Mouse (Mus musculus): ENCODE data around the gene Tmod2. TPM values are rescaled to one million over a fixed set of nuclear protein-coding genes. Genes with fewer than 3 reads are reported as not detected.
"Not testable (repeated sequence)": the region's sequence is repeated elsewhere in the genome, so short reads cannot be mapped to it uniquely, and the experiment has no call there.

The Tmod2 gene
- polyA plus RNA-seq, 1 experiment from 2014 or later: 10.0 TPM

DNA sequence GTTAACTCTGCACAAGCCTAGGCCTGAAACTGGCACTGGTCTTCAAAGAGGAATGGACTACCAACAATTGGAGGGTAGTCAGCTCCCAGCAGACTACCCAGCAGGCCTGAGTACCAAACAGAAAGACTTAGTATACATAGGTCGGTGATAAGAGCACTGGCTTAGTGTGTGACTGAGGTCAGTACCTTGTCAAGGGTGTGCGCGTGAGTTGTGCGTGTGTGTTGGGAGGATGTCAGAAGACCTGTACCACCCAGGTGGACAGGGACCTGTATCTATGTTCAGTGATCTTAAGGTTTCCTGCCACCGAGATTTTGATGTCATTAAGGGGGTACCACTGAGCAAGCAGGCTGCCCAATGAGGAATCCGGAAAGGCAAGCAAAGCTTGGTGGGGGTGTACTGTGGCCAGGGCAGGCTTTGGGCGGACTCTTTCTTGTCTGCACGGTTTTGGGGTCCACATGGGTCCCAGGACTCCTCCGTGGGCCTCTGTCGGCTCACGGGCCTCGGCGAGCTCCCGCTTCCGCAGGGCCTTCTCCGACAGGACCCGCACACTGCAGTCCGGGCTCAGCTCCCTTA is 13.9 kb upstream of the Tmod2 start:
- Histone ChIP-seq H3K27ac (ENCODE audit: low read depth, low read length) (no peak overlapping the region), H3K9ac (ENCODE audit: low read depth, low read length) (peak overlapping the region; percentile 81), H3K4me1 (replicated peaks; ENCODE audit: control insufficient read depth, insufficient read depth, low read length) (no peaks in the 10 kb centered on the region), H3K36me3 (ENCODE audit: control insufficient read depth, insufficient read depth) (no peaks in the 10 kb centered on the region), H3K9me3 (ENCODE audit: control insufficient read depth) (no peaks in the 10 kb centered on the region), H3K4me2 (replicated peaks; ENCODE audit: low read depth) (peak overlapping the region; percentile 96), H3K4me3 (ENCODE audit: low read depth, low read length) (peak overlapping the region; percentile 72), H3K27me3 (replicated peaks; ENCODE audit: control insufficient read depth, insufficient read depth, low read length) (0 out of 2 replicates have a peak, but pooled peaks cover 3% of the 10 kb centered on the region)
- TF ChIP-seq CTCF (IDR thresholded peaks at IDR 0.05; ENCODE audit: low read depth): no peak
- 18% methylated on average over 18 of the region's 18 CpGs for WGBS
- no peak; the same call in 1 of the 2 replicates for ATAC-seq

DNA sequence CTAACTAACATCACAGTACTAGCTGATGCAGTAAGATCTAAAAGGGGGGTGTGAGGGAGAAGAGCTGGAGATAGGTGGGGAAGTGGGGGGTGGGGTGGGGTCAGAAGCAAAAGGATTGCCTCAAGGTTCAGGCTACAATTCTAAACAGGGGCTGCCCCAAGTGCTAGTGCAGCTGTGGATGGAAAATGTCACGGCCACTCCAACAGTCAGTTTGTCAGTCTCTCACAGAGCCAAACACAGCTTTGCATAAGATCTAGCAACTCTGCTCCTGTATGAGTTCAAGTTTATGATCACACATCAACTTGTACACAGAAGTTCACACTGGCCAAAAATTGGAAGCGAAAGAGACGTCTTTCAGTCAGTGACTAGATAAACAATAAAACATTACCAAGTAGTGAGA is 10.3 kb upstream of the Tmod2 start:
- Histone ChIP-seq H3K4me3 (ENCODE audit: low read depth, low read length) (no peak overlapping the region), H3K4me1 (replicated peaks; ENCODE audit: control insufficient read depth, insufficient read depth, low read length) (no peaks in the 10 kb centered on the region), H3K27me3 (replicated peaks; ENCODE audit: control insufficient read depth, insufficient read depth, low read length) (0 out of 2 replicates have a peak, but pooled peaks cover 3% of the 10 kb centered on the region), H3K9me3 (ENCODE audit: control insufficient read depth) (no peaks in the 10 kb centered on the region), H3K9ac (ENCODE audit: low read depth, low read length) (no peak overlapping the region), H3K36me3 (ENCODE audit: control insufficient read depth, insufficient read depth) (no peaks in the 10 kb centered on the region), H3K27ac (ENCODE audit: low read depth, low read length) (no peak overlapping the region), H3K4me2 (replicated peaks; ENCODE audit: low read depth) (no peak overlapping the region)
- 64% methylated on average over 3 of the region's 3 CpGs for WGBS
- ATAC-seq: no peak
- TF ChIP-seq CTCF (IDR thresholded peaks at IDR 0.05; ENCODE audit: low read depth): no peak

DNA sequence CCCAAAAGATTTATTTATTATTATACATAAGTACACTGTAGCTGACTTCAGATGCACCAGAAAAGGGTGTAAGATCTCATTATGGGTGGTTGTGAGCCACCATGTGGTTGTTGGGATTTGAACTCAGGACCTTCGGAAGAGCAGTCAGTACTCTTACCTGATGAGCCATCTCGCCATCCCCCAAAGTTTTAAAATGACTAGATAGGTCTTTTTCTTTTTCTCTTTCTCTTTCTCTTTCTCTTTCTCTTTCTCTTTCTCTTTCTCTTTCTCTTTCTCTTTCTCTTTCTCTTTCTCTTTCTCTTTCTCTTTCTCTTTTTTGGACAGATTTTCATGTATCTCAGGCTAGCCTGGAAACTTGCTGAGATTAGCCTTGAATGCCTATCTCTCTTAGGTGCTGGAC is 8.6 kb upstream of the Tmod2 start:
- H3K27ac ChIP-seq (ENCODE audit: low read depth, low read length); H3K36me3 ChIP-seq (ENCODE audit: control insufficient read depth, insufficient read depth); H3K9me3 ChIP-seq (ENCODE audit: control insufficient read depth); H3K27me3 ChIP-seq (replicated peaks; ENCODE audit: control insufficient read depth, insufficient read depth, low read length); H3K4me1 ChIP-seq (replicated peaks; ENCODE audit: control insufficient read depth, insufficient read depth, low read length); ATAC-seq; H3K4me3 ChIP-seq (ENCODE audit: low read depth, low read length); H3K9ac ChIP-seq (ENCODE audit: low read depth, low read length); H3K4me2 ChIP-seq (replicated peaks; ENCODE audit: low read depth): not testable (repeated sequence)
- 96% methylated on average over 2 of the region's 2 CpGs for WGBS

DNA sequence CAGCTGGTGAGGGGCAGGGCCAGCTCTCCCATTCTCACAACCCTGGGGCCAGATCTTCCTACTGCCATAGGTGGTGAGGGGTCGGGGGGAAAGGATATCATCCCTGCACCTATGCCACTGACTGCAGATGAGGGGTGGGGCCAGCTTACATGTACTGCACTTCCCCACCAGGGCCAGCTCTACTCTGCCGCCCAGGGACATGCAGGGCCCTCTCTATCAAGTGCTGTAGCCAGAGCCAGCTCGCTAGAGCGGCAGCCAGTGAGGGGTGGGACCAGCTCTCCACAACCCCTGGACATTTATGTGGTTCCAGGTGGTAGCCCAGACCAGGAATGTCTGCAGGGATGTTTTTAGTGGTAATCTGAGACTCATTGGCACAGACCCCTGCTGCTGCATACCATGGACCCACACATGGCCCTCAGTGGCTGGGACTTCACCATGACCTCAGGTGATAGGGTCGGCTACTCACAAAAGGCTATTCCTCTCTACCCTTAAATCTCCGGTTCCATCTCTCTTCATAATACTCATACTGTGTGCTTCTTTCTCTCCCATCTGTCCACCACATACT is 7.8 kb upstream of the Tmod2 start:
- no peaks in the 10 kb centered on the region for H3K36me3 ChIP-seq (ENCODE audit: control insufficient read depth, insufficient read depth)
- no peak for ATAC-seq
- TF ChIP-seq CTCF (IDR thresholded peaks at IDR 0.05; ENCODE audit: low read depth): no peak
- no peak overlapping the region for H3K27ac ChIP-seq (ENCODE audit: low read depth, low read length)
- H3K4me3 ChIP-seq (ENCODE audit: low read depth, low read length): no peak overlapping the region
- 87% methylated on average over 6 of the region's 6 CpGs for WGBS
- H3K9ac ChIP-seq (ENCODE audit: low read depth, low read length): no peak overlapping the region
- no peaks in the 10 kb centered on the region for H3K9me3 ChIP-seq (ENCODE audit: control insufficient read depth)
- 0 out of 2 replicates have a peak, but pooled peaks cover 3% of the 10 kb centered on the region for H3K27me3 ChIP-seq (replicated peaks; ENCODE audit: control insufficient read depth, insufficient read depth, low read length)
- no peak overlapping the region for H3K4me2 ChIP-seq (replicated peaks; ENCODE audit: low read depth)
- H3K4me1 ChIP-seq (replicated peaks; ENCODE audit: control insufficient read depth, insufficient read depth, low read length): no peaks in the 10 kb centered on the region

DNA sequence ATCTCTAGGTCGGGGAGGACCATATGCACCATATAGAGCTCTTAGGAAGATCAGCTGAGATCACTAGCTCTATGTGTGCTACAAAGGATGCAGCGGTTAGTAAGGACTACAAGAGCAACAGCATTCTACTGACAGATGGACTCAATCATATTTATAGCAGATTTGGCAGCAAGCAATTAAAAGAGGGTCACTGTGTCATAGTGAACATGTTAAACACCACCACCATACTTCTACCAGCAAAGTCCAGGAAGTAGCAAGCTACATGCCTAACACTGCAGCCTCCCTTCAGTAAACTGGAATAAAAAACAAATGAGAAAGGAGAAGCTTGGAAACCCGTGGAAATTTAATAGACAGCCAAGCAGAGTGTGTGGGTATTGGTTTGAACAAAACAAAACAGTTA is 5.4 kb upstream of the Tmod2 start:
- ATAC-seq: no peak
- Histone ChIP-seq H3K27ac (ENCODE audit: low read depth, low read length) (no peak overlapping the region), H3K27me3 (replicated peaks; ENCODE audit: control insufficient read depth, insufficient read depth, low read length) (0 out of 2 replicates have a peak, but pooled peaks cover 2% of the 10 kb centered on the region), H3K4me3 (ENCODE audit: low read depth, low read length) (no peak overlapping the region), H3K9ac (ENCODE audit: low read depth, low read length) (no peak overlapping the region), H3K4me1 (replicated peaks; ENCODE audit: control insufficient read depth, insufficient read depth, low read length) (no peaks in the 10 kb centered on the region), H3K9me3 (ENCODE audit: control insufficient read depth) (no peaks in the 10 kb centered on the region), H3K4me2 (replicated peaks; ENCODE audit: low read depth) (no peak overlapping the region), H3K36me3 (ENCODE audit: control insufficient read depth, insufficient read depth) (no peaks in the 10 kb centered on the region)
- WGBS: 71% methylated on average over 3 of the region's 3 CpGs
- no peak for TF ChIP-seq CTCF (IDR thresholded peaks at IDR 0.05; ENCODE audit: low read depth)

DNA sequence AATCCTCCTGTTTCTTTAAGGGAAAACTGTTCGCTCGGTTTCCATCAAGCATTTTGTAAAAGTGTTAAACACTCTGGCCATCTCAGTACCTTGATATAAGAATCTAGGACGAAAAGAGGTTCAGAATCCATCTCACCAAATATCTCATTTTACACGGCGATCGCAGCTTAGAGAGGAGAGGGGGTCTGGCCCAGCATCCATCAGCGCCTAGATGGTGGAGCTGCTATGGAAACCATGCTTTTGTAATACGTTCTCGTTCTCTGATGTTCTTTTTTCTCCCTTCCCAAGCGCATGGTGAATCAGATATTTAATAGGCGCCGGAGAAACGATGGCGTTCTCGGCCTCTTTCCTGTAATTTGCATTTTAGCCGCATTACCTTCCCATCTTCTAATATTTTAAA is 1.2 kb downstream of the Tmod2 start:
- 33% methylated on average over 16 of the region's 16 CpGs for WGBS
- no peak for ATAC-seq
- H3K27ac ChIP-seq (ENCODE audit: low read depth, low read length): no peak overlapping the region

More for the DNA sequence above, 1.2 kb downstream of the Tmod2 start:
- Histone ChIP-seq H3K9me3 (ENCODE audit: control insufficient read depth) (no peaks in the 10 kb centered on the region), H3K36me3 (ENCODE audit: control insufficient read depth, insufficient read depth) (no peaks in the 10 kb centered on the region), H3K4me2 (replicated peaks; ENCODE audit: low read depth) (peak overlapping the region; percentile 83), H3K4me1 (replicated peaks; ENCODE audit: control insufficient read depth, insufficient read depth, low read length) (no peaks in the 10 kb centered on the region), H3K9ac (ENCODE audit: low read depth, low read length) (no peak overlapping the region), H3K27me3 (replicated peaks; ENCODE audit: control insufficient read depth, insufficient read depth, low read length) (peaks cover 23% of the 10 kb centered on the region), H3K4me3 (ENCODE audit: low read depth, low read length) (peak overlapping the region; percentile 53; the same call in 1 of the 2 replicates)
- TF ChIP-seq CTCF (IDR thresholded peaks at IDR 0.05; ENCODE audit: low read depth): no peak
